Mouse (Mus musculus) stomach, embryonic 14.5 days (tissue): ENCODE data around the gene Fam189a2. TPM values are rescaled to one million over a fixed set of nuclear protein-coding genes. Genes with fewer than 3 reads are reported as not detected.
A peak's percentile ranks its signal among the peaks of the same experiment; 100 is the strongest.

ENCODE experiments used
- ATAC-seq: fragments of 200-750 bp; cut with Nextera tagmentation; 2 replicates; pipeline ENCODE4 v1.8.0; 2017; ENCODE audit warnings: low read depth, moderate TSS enrichment; ENCODE audit not compliant: insufficient number of reproducible peaks, insufficient read depth, low FRiP score
- H3K27ac ChIP-seq: fragments of 300-500 bp; sonication (generic); 2 replicates; pipeline ENCODE4 v1.5.1; 2014; ENCODE audit warnings: mild to moderate bottlenecking, low read length, moderate library complexity, mixed read lengths
- H3K27me3 ChIP-seq: fragments of 300-500 bp; sonication (generic); 2 replicates; pipeline ENCODE4 v1.6.1; 2014; ENCODE audit warnings: low read length, control low read depth, mixed read lengths; ENCODE audit not compliant: control insufficient read depth, insufficient read depth
- H3K36me3 ChIP-seq: fragments of 300-500 bp; sonication (generic); 2 replicates; pipeline ENCODE4 v1.6.1; 2014; ENCODE audit warnings: mild to moderate bottlenecking, control low read depth, low read length, moderate library complexity, mixed read lengths; ENCODE audit not compliant: control insufficient read depth, insufficient read depth
- H3K4me1 ChIP-seq: fragments of 300-500 bp; sonication (generic); 2 replicates; pipeline ENCODE4 v1.6.1; 2014; ENCODE audit warnings: low read length, control low read depth, mixed read lengths; ENCODE audit not compliant: control insufficient read depth, insufficient read depth
- H3K4me2 ChIP-seq: fragments of 300-500 bp; sonication (generic); replicated peaks from 2 replicates; pipeline ENCODE4 v1.6.1; 2014; ENCODE audit warnings: low read depth, low read length, control low read depth
- H3K4me3 ChIP-seq: fragments of 300-500 bp; sonication (generic); 2 replicates; pipeline ENCODE4 v1.5.1; 2014; ENCODE audit warnings: low read depth, low read length, control low read depth
- H3K9ac ChIP-seq: fragments of 300-500 bp; sonication (generic); replicated peaks from 2 replicates; pipeline ENCODE4 v1.6.1; 2014; ENCODE audit warnings: low read depth, mild to moderate bottlenecking, control low read depth, low read length, moderate library complexity, mixed read lengths
- H3K9me3 ChIP-seq: fragments of 300-500 bp; sonication (generic); 2 replicates; pipeline ENCODE4 v1.6.1; 2016; ENCODE audit warnings: low read depth, low read length, control low read depth; ENCODE audit not compliant: control insufficient read depth
- whole genome bisulfite sequencing: fragments of 180-500 bp; shearing (Covaris S2); extraction: QIAGEN DNeasy Blood & Tissue Kit; methylation state at CpG from one replicate; pipeline ENCODE4 v1.1.7; 2014; 5-methylcytosine and 5-hydroxymethylcytosine counted together
- polyA plus RNA-seq: library from polyadenylated mRNA; unstranded; fragments of >200 nt; fragmentation: Nextera tagmentation; extraction: Ambion mirVana; gene quantifications from 2 replicates; pipeline ENCODE4 v1.2.1, GENCODE M21; 2014

Fam189a2 gene
- 0.62 and 0.73 TPM in 2 replicates for polyA plus RNA-seq

DNA sequence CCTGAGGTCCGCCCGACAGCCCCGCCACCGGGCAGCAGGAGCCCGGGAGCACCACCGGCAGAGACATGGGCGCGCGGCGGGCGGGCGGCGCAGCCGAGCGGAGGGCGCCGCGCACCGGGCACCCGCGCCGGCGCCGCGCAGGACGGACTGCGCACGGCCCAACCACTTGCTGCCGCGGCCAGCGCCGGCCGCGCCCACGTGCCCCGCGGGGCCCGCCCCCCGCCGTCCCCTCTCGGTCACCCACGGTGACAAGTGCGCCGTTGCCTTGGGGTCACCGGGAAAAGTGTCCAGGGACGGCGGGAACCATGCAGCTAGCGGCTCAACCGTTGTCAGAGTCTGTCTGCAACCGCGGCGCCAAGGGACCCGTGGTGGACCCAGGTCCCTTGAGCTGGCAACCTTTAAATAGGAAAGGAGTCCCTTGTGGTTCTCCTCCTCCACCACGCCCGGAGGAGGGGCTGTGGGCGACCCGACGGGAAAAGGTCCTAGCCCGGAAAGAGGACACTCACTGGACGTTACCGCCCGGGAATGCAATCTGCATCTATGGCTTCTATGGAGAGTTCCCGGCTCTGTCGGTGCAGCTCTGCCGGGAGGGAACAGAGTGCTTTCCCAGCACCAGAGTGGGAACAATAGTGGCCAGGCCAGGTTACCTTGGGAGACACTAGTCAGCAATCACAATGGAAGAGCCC is at the start of gene Fam189a2:
Gene Fam189a2 (minus strand): TSS at position 149 of the 686 bp plus-strand sequence.
- peak within 1 kb of the TSS; percentile 59 for H3K4me3 ChIP-seq
- under 1% methylated on average over 60 of the region's 65 CpGs for WGBS
- peak; percentile 82 for ATAC-seq
- no peak within 1 kb of the TSS for H3K27ac ChIP-seq
- H3K4me1 ChIP-seq = no peaks in the 10 kb centered on the region; the same call in 1 of the 2 replicates
- H3K9ac ChIP-seq = peak within 1 kb of the TSS; percentile 57; the same call in 1 of the 2 replicates
- H3K36me3 ChIP-seq = no peaks in the 10 kb centered on the region
- peak within 1 kb of the TSS; percentile 83 for H3K4me2 ChIP-seq
- H3K27me3 ChIP-seq = peaks cover 16% of the 10 kb centered on the region
- H3K9me3 ChIP-seq = no peaks in the 10 kb centered on the region

- H3K9ac ChIP-seq = no peak overlapping the region
- H3K4me1 ChIP-seq = no peaks in the 10 kb centered on the region
- 92% methylated on average over 3 of the region's 3 CpGs for WGBS
- H3K27me3 ChIP-seq = no peaks in the 10 kb centered on the region
- H3K4me2 ChIP-seq = no peak overlapping the region
- H3K27ac ChIP-seq = no peak overlapping the region
- H3K4me3 ChIP-seq = no peak overlapping the region
- no peaks in the 10 kb centered on the region for H3K36me3 ChIP-seq
- no peaks in the 10 kb centered on the region for H3K9me3 ChIP-seq
- no peak for ATAC-seq
Measured at GRCm38 (mm10) chr19:24077658-24078057, 46.8 kb upstream of the Fam189a2 start.

- no peak for ATAC-seq
- 85% methylated on average over 7 of the region's 7 CpGs for WGBS
- Histone ChIP-seq H3K36me3 (no peaks in the 10 kb centered on the region), H3K27ac (no peak overlapping the region), H3K9ac (no peak overlapping the region), H3K4me2 (no peak overlapping the region), H3K4me1 (no peaks in the 10 kb centered on the region), H3K4me3 (no peak overlapping the region), H3K27me3 (no peaks in the 10 kb centered on the region), H3K9me3 (no peaks in the 10 kb centered on the region)
Measured at GRCm38 (mm10) chr19:24076536-24076935, 45.7 kb upstream of the Fam189a2 start.

DNA sequence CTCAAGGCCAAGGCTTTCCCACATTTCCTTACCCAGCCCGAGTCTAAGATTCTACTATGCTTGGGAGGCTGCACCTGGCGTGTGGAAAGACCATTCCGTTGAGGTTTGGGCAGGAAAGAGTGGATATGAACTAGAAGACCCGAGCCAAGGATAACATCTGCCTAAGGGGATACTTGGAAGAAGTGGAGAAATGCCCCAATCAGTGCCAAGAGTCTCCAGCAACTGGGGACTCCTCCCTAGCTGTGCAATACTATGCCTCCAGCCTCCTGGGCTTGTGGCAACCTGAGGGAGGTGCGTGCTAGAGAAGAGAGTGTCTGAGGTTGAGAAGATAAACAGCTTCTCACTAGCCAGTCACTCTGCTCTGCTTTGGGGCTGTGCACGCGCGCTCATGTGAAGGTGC is 45.1 kb upstream of the Fam189a2 start:
- H3K4me3 ChIP-seq = no peak overlapping the region
- H3K9me3 ChIP-seq = no peaks in the 10 kb centered on the region
- H3K27ac ChIP-seq = no peak overlapping the region
- no peak for ATAC-seq
- H3K4me2 ChIP-seq = no peak overlapping the region
- WGBS = 84% methylated on average over 8 of the region's 8 CpGs
- H3K9ac ChIP-seq = no peak overlapping the region
- no peaks in the 10 kb centered on the region for H3K4me1 ChIP-seq
- H3K36me3 ChIP-seq = no peaks in the 10 kb centered on the region
- no peaks in the 10 kb centered on the region for H3K27me3 ChIP-seq

- 67% methylated on average over 4 of the region's 4 CpGs for WGBS
- no peak for ATAC-seq
- Histone ChIP-seq H3K27ac (no peak overlapping the region), H3K4me3 (no peak overlapping the region), H3K9me3 (no peaks in the 10 kb centered on the region), H3K27me3 (no peaks in the 10 kb centered on the region), H3K36me3 (no peaks in the 10 kb centered on the region), H3K4me1 (no peaks in the 10 kb centered on the region), H3K9ac (no peak overlapping the region), H3K4me2 (no peak overlapping the region)
Measured at GRCm38 (mm10) chr19:24073155-24073554, 42.3 kb upstream of the Fam189a2 start.

GRCm38 (mm10) chr19:24064348-24064895 is 33.6 kb upstream of the Fam189a2 start:
- no peak for ATAC-seq

DNA sequence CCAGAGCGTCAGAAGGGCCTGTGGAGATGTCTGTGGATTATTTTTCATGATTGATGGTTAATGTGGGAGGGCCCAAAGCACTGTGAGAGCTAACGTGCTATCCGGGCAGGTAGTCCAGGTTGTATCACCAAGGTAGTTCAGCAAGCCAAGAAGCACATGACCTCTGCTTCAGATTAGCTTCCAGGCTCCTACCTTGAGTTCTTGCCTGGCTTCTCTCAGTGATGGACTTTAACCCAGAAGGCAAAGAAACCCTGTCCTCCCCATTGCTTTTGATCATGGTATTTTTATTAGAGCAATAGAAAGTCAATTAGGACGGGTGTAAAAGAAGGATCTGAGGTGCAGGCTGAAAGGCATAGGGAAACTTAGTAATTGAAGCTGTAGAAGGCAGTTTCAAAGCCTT is 32.8 kb upstream of the Fam189a2 start:
- 68% methylated on average over 4 of the region's 4 CpGs for WGBS
- no peak overlapping the region for H3K27ac ChIP-seq
- no peak overlapping the region for H3K4me3 ChIP-seq
- no peak overlapping the region for H3K9ac ChIP-seq
- no peaks in the 10 kb centered on the region for H3K27me3 ChIP-seq
- no peak overlapping the region for H3K4me2 ChIP-seq
- no peaks in the 10 kb centered on the region for H3K9me3 ChIP-seq
- no peaks in the 10 kb centered on the region for H3K36me3 ChIP-seq
- no peaks in the 10 kb centered on the region for H3K4me1 ChIP-seq
- no peak for ATAC-seq

More at GRCm38 (mm10) chr19:24064348-24064895, 33.6 kb upstream of the Fam189a2 start:
- H3K27ac ChIP-seq = no peak overlapping the region
- H3K27me3 ChIP-seq = no peaks in the 10 kb centered on the region
- no peaks in the 10 kb centered on the region for H3K4me1 ChIP-seq
- no peak overlapping the region for H3K4me2 ChIP-seq
- H3K9ac ChIP-seq = no peak overlapping the region
- no peaks in the 10 kb centered on the region for H3K36me3 ChIP-seq
- WGBS = 52% methylated on average over 12 of the region's 12 CpGs
- H3K9me3 ChIP-seq = no peaks in the 10 kb centered on the region
- no peak overlapping the region for H3K4me3 ChIP-seq

DNA sequence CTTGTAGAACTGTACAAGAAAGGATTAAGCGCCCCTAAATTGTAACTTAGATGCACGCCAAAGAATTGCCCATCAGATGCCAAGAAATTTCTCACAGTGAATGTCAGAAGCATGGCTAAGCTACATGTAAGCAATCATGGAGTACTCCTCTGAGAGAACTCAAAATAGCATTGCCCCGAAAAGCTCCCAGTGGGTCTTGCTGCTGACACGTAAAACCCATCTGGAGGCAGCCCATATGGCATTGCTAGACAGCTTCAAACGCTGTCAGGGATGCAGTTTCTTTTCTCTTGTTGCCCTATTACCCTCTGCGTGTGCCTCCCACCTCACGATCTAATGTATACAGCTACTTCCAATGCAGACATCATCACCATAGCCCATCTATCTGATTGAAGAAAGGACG is 28.0 kb upstream of the Fam189a2 start:
- H3K9ac ChIP-seq = no peak overlapping the region

More for the DNA sequence above, 28.0 kb upstream of the Fam189a2 start:
- no peaks in the 10 kb centered on the region for H3K27me3 ChIP-seq
- H3K4me1 ChIP-seq = peaks cover 12% of the 10 kb centered on the region; the same call in 1 of the 2 replicates
- no peak for ATAC-seq
- no peak overlapping the region for H3K27ac ChIP-seq
- no peaks in the 10 kb centered on the region for H3K36me3 ChIP-seq
- H3K4me2 ChIP-seq = no peak overlapping the region
- 66% methylated on average over 8 of the region's 8 CpGs for WGBS
- no peak overlapping the region for H3K4me3 ChIP-seq
- no peaks in the 10 kb centered on the region for H3K9me3 ChIP-seq
